Mouse (Mus musculus) MEL-GATA-1-ER (cell line): ENCODE measurements at regions not wholly inside any gene's neighbourhood (a gene's known extent, or its start where the extent isn't known, plus 50 kb on each side); places are given as distances from the start of the nearest gene placed in this dataset.
A peak's percentile ranks its signal among the peaks of the same experiment; 100 is the strongest.

Source experiments
- DNase-seq: peaks from one replicate; pipeline ENCODE4 v3.0.0-alpha.2; 2012; ENCODE audit warnings: low read depth; ENCODE audit errors: extremely low read depth

- DNase-seq = no peak
Observed at GRCm38 (mm10) chr17:91226378-91226777, 133.5 kb upstream of the Nrxn1 start.

GRCm38 (mm10) chr17:91225916-91226315, 133.0 kb upstream of the Nrxn1 start:
- DNase-seq = no peak

GRCm38 (mm10) chr17:91216429-91216828, 123.6 kb upstream of the Nrxn1 start:
- DNase-seq = peak; percentile 8

DNA sequence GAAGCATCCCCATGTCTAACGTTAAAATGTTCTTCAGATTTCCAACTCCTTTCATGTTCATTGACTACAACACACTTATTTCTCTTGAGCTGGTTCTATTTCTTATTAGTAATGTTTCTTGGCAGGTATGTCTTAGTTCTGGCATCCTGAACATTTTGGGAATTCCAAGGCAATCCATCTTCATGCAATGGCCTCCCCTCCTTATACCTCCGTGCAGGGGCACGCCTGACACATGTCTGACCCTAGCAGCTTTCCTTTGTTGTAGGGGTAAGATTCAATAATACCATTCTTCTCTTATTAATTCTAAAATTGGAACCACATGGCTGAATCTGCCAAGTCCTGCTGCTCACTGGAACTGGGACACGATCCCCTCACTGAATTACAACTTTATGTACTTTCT, 89.7 kb upstream of the Nrxn1 start:
- no peak for DNase-seq

DNA sequence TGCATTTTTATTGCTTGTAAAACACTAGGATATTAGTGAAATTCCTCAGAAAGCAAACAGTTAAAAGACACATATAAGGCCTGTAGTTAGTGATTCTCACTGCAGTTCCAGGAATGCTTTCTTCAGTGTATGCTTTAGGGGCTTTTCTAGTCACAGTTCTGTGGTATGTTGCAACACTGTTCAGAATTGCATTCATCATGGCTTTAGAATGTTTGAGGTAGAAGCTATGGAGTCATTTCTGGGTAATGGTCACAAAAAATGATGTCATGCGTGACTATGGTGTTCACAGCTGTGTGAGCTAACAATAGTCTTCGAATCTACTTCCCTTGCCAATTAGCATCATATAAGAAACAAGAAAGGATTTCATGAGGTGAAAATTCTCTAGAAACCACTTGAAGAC, 69.0 kb upstream of the Nrxn1 start:
- DNase-seq = no peak
